Mouse (Mus musculus): ENCODE data around the gene Prelp. TPM values are rescaled to one million over a fixed set of nuclear protein-coding genes. Genes with fewer than 3 reads are reported as not detected.
"Not testable (repeated sequence)": the region's sequence is repeated elsewhere in the genome, so short reads cannot be mapped to it uniquely, and the experiment has no call there.

The Prelp gene
- 1.1 and 1.6 TPM in 2 replicates for polyA plus RNA-seq (2015; fragmentation: Nextera tagmentation; extraction: Ambion mirVana)

DNA sequence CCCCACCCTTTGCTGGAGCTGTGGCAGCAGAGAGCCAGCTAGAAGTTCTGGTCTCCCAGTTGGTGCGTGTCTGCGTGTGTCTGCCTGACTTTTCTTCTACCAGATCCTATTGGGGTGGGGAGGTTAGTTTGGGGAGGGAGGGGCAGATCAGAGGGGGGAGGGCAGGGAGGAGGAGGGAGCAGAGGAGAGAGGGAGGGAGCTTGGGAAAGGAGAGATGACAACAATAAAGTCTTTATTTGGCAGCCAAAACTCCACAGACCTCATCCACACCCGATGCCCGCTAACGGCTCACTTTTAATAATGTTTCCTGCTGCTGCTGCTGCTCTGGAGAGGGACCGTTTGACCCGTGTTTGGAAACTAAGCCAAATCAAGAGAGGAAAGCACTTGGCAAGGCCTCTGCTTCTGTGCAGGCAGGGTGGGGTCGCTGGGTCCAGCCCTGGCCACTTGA lies at the start of gene Prelp:
Gene Prelp (minus strand): TSS at position 111 of the 448 bp plus-strand sequence.
- no peak for DNase-seq (ENCODE audit: low spot score)

DNA sequence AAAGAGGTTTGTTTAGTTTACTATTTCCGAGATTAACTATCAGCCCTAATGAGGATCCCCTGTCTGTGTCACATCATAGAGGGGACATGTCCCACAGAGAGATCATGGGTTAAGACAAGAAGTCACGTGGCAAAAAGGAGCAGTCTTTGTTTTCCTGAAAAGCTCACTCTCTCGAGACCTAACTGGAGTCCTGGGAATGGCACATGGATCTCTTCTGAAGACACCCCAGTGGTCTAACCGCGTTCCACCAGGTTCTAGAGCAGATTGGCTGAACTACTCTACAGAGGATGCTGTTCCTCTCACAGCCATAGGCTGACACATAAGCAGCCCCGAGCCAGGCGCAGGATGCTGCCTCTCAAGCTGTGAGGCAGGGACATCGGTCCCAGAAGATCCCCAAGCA lies 48.2 kb upstream of the Prelp start:
- DNase-seq (ENCODE audit: low spot score) = no peak

GRCm38 (mm10) chr1:133968788-133969325 lies 47.6 kb upstream of the Prelp start:
- DNase-seq (ENCODE audit: low spot score) = no peak

DNA sequence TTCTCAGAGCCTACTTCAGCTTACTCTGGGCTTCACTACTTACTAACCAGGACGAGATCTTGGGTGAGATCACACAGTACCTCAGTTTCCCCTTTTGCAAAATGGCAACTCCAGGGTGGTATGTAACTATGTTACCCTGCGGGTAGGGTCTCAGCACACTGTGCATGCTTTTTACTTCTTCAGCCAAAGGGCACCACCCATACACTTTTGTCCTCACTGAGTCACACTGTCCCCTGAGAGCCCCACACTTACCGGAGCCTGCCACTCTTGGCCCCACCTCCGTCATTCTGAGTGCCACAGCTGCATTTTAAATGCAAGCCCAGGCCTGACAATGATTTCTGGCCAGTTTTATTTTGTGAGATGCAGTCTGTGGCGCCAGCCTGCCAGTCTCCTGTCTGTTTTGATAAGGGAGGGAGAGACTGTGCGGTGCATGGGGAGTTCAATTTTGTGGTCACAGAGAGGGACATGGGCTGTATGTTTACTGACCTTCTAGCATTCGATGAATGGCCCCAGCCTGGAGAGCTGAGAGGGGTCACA lies 46.3 kb upstream of the Prelp start:
- no peak for DNase-seq (ENCODE audit: low spot score)

DNA sequence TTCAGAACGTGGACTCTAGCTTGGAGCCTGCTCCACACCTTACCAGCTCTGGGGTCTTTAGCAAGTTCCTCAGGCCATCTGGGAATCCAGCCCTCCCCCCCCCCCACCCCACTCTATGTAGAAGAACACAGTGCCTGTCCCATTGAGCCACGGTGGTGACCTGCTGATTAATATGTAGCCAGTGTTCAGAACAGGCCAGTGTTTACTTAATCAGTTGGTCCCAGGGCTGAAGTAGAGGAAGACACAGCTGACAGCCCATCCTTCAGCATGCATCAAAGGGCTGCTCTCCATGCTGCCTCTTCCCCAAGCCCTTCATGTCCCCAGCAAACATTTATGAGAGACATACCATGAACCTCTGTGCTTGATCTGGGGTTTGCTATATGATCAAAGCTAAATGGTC lies 44.8 kb upstream of the Prelp start:
- no peak for DNase-seq (ENCODE audit: low spot score)

GRCm38 (mm10) chr1:133965298-133965697 lies 44.1 kb upstream of the Prelp start:
- DNase-seq (ENCODE audit: low spot score) = no peak

- no peak for DNase-seq (ENCODE audit: low spot score)
These were observed 43.5 kb upstream of the Prelp start for GRCm38 (mm10) chr1:133964742-133965141.

DNA sequence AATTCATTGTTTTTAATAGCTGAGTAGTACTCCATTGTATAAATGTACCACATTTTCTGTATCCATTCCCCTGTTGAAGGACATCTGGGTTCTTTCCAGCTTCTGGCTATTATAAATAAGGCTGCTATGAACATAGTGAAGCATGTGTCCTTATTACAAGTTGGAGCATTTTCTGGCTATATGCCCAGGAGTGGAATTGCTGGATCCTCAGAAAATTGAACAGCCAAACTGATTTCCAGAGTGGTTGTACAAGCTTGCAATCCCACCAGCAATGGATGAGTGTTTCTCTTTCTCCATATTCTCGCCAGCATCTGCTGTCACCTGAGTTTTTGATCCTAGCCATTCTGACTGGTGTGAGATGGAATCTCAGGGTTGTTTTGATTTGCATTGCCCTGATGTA lies 42.4 kb upstream of the Prelp start:
- DNase-seq (ENCODE audit: low spot score) = not testable (repeated sequence)

DNA sequence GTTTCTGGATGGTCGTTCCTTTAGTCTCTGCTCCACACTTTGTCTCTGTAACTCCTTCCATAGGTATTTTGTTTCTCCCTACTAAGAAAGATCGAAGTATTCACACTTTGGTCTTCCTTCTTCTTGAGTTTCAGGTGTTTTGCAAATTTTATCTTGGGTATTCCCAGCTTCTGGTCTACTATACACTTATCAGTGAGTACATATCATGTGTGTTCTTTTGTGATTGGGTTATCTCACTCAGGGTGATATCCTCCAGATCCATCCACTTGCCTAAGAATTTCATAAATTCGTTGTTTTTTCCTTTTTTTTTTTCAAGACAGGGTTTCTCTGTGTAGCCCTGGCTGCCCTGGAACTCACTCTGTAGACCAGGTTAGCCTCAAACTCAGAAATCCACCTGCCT lies 41.9 kb upstream of the Prelp start:
- DNase-seq (ENCODE audit: low spot score) = not testable (repeated sequence)

- DNase-seq (ENCODE audit: low spot score) = no peak
These were observed 40.3 kb upstream of the Prelp start for GRCm38 (mm10) chr1:133961281-133962134.

GRCm38 (mm10) chr1:133959521-133959920 lies 38.3 kb upstream of the Prelp start:
- DNase-seq (ENCODE audit: low spot score) = no peak

- no peak for DNase-seq (ENCODE audit: low spot score)
These were observed 32.8 kb upstream of the Prelp start for GRCm38 (mm10) chr1:133954009-133954408.

DNA sequence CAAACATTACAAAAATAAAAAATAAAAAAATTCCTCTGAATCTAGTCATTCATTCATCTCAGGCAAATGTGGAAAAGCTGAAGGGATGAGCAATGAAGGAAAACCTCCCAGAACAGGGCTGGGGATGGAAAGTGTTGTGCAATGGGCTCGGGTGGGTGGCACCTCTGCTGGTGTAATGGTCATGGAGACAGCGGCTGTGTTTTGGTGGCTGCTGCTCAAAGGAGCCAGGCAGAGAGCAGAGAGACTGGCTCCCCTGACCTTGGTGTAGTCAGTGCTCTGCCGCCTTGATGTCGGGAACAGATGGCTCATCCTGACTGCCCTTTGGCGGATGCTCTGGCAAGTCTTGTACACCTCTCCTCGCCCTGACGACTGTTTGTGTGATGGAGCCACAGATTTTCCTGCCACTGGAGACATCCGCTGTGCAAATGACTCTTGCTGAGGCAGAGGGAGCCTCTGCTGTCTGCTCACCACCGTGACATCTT lies 32.1 kb upstream of the Prelp start:
- DNase-seq (ENCODE audit: low spot score) = no peak

DNA sequence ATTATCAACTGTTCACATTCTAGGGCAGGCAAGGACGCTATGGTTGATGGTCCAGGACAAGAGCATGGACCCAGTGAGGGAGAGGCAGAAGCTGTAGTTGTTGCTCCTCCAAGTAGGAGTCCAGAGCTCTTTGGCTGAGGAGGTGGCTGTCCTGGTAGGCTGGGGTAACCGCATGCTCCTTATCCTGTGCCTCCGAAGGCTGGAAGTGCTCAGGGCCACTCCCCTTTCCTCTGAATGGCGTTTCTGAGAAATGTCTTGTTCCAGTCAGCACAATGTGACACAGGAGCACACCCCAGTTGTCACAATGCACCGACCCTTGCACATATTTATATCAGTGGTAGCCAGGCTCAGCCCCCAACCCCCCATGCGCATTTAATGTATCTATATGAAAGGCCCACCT lies 30.4 kb upstream of the Prelp start:
- DNase-seq (ENCODE audit: low spot score) = no peak

GRCm38 (mm10) chr1:133950061-133950782 lies 29.0 kb upstream of the Prelp start:
- no peak for DNase-seq (ENCODE audit: low spot score)

- DNase-seq (ENCODE audit: low spot score) = no peak
These were observed 23.9 kb upstream of the Prelp start for GRCm38 (mm10) chr1:133945106-133945505.

DNA sequence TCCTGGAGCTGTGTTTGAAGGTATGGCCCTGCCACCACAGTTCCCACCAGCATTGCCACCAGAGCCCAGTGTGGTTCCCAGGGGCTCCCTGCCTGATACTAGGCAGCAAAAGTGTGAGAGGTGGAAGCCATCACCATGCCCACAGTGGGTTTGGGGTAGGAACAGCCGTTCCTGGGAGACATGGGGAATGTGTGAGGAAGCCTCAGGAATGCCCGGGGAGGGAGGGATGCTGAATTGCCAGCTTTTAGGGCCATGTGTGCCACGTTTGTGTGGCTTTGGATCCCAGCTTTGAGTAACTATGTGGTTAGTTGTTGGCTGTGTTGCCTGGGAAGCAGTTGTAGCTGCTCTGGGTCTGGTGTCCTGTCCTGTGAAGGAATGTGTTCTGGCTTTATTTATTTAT lies 20.7 kb upstream of the Prelp start:
- no peak for DNase-seq (ENCODE audit: low spot score)

DNA sequence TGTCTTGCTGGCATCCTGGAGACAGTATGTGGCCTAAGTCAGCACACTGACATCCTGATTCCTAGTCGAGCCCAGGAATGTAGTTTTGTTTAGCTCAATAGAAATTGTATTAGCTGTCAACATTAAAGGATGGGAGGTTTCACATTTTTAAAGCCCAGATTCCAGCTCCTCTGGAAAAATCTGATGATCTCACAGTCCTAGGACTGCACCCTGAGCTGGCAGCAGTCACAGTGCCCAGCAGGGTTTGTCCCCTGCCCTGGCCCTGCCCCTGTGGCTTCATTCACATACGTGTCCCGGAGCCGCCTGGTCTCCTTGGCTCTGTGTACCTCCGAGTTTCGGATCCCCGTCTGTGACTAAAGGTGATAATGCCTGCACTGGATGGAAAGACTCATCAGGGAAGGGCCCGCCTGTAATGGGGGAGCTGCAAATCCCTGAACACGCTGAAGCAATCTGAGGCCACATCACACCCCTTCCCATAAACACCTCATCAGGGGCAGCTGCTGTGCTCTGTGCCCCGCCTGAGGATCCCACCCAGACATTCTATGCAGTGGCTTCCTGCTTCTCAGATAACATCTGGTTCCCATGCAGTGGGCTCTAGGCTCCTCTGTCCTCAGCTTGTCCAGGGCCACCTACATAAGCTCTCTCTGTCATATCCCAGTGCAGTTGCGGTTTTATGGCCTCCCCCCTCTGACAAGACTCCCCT lies 20.1 kb upstream of the Prelp start:
- no peak for DNase-seq (ENCODE audit: low spot score)

- no peak for DNase-seq (ENCODE audit: low spot score)
These were observed 19.4 kb upstream of the Prelp start for GRCm38 (mm10) chr1:133940481-133941092.

GRCm38 (mm10) chr1:133939708-133940107 lies 18.5 kb upstream of the Prelp start:
- DNase-seq (ENCODE audit: low spot score) = no peak

- DNase-seq (ENCODE audit: low spot score) = no peak
These were observed 15.0 kb upstream of the Prelp start for GRCm38 (mm10) chr1:133936169-133936568.
